Mouse (Mus musculus) forebrain, embryonic 16.5 days (tissue): ENCODE measurements around the gene Upf3a. TPM values are rescaled to one million over a fixed set of nuclear protein-coding genes. Genes with fewer than 3 reads are reported as not detected.
"Not testable (repeated sequence)": the region's sequence is repeated elsewhere in the genome, so short reads cannot be mapped to it uniquely, and the experiment has no call there.

ENCODE experiments used
- ATAC-seq: fragments of 200-750 bp; cut with Nextera tagmentation; 2 replicates; pipeline ENCODE4 v1.8.0; 2017; ENCODE audit warnings: mild to moderate bottlenecking, moderate library complexity
- H3K27ac ChIP-seq: fragments of 300-500 bp; sonication (generic); 2 replicates; pipeline ENCODE4 v1.5.1; 2014; ENCODE audit warnings: low read length, control low read depth
- H3K27me3 ChIP-seq: fragments of 300-500 bp; sonication (generic); replicated peaks from 2 replicates; pipeline ENCODE4 v1.6.1; 2014; ENCODE audit warnings: low read length; ENCODE audit not compliant: control insufficient read depth, insufficient read depth
- H3K36me3 ChIP-seq: fragments of 300-500 bp; sonication (generic); 2 replicates; pipeline ENCODE4 v1.6.1; 2014; ENCODE audit not compliant: control insufficient read depth, insufficient read depth
- H3K4me1 ChIP-seq: fragments of 300-500 bp; sonication (generic); replicated peaks from 2 replicates; pipeline ENCODE4 v1.6.1; 2014; ENCODE audit warnings: low read length; ENCODE audit not compliant: control insufficient read depth, insufficient read depth
- H3K4me2 ChIP-seq: fragments of 300-500 bp; sonication (generic); 2 replicates; pipeline ENCODE4 v1.6.1; 2014; ENCODE audit warnings: mild to moderate bottlenecking, low read length, control low read depth
- H3K4me3 ChIP-seq: fragments of 300-500 bp; sonication (generic); replicated peaks from 2 replicates; pipeline ENCODE4 v1.5.1; 2014; ENCODE audit warnings: mild to moderate bottlenecking, low read length, control low read depth
- H3K9ac ChIP-seq: fragments of 300-500 bp; sonication (generic); replicated peaks from 2 replicates; pipeline ENCODE4 v1.6.1; 2014; ENCODE audit warnings: low read depth, low read length, control low read depth
- H3K9me3 ChIP-seq: fragments of 300-500 bp; sonication (generic); 2 replicates; pipeline ENCODE4 v1.6.1; 2016; ENCODE audit warnings: low read length; ENCODE audit not compliant: control insufficient read depth
- WGBS: fragments of 180-500 bp; shearing (Covaris S2); extraction: QIAGEN DNeasy Blood & Tissue Kit; methylation state at CpG from one replicate; pipeline ENCODE4 v1.1.7; 2014; 5-methylcytosine and 5-hydroxymethylcytosine counted together
- polyA plus RNA-seq: library from polyadenylated mRNA; unstranded; fragments of >200 nt; fragmentation: Nextera tagmentation; extraction: Ambion mirVana; gene quantifications from 2 replicates; pipeline ENCODE4 v1.2.1, GENCODE M21; 2015

Gene Upf3a
- polyA plus RNA-seq: 43.9 and 44.7 TPM in 2 replicates

GRCm38 (mm10) chr8:13785250-13785763 lies at the start of gene Upf3a:
Upf3a (plus strand) TSS chr8:13785615.
- WGBS: under 1% methylated on average over 47 of the region's 47 CpGs
- Histone ChIP-seq H3K4me1 (peaks cover 12% of the 10 kb centered on the region), H3K9me3 (no peaks in the 10 kb centered on the region), H3K4me3 (peak within 1 kb of the TSS; percentile 78), H3K9ac (peak within 1 kb of the TSS; percentile 84), H3K36me3 (peaks cover 6% of the 10 kb centered on the region), H3K27me3 (no peaks in the 10 kb centered on the region), H3K4me2 (peak within 1 kb of the TSS; percentile 77), H3K27ac (peak within 1 kb of the TSS; percentile 94)
- ATAC-seq: peak; percentile 95

- Histone ChIP-seq H3K4me2 (no peak overlapping the region), H3K27me3 (no peaks in the 10 kb centered on the region), H3K9ac (no peak overlapping the region), H3K36me3 (no peaks in the 10 kb centered on the region), H3K4me1 (no peaks in the 10 kb centered on the region), H3K9me3 (no peaks in the 10 kb centered on the region), H3K27ac (no peak overlapping the region), H3K4me3 (no peak overlapping the region)
- ATAC-seq: no peak
- WGBS: 48% methylated on average over 6 of the region's 6 CpGs
Observed at GRCm38 (mm10) chr8:13740323-13740770, 45.1 kb upstream of the Upf3a start.

- Histone ChIP-seq H3K4me3 (no peak overlapping the region), H3K4me2 (no peak overlapping the region), H3K27ac (no peak overlapping the region), H3K4me1 (no peaks in the 10 kb centered on the region), H3K9ac (no peak overlapping the region), H3K27me3 (no peaks in the 10 kb centered on the region), H3K9me3 (no peaks in the 10 kb centered on the region), H3K36me3 (no peaks in the 10 kb centered on the region)
- WGBS: 89% methylated on average over 7 of the region's 7 CpGs
- ATAC-seq: no peak
Observed at GRCm38 (mm10) chr8:13740817-13741613, 44.4 kb upstream of the Upf3a start.

- not testable (repeated sequence) for H3K27ac ChIP-seq, H3K9me3 ChIP-seq, H3K4me3 ChIP-seq, H3K4me1 ChIP-seq, H3K4me2 ChIP-seq, H3K36me3 ChIP-seq, H3K9ac ChIP-seq, ATAC-seq, H3K27me3 ChIP-seq
- 90% methylated on average over 5 of the region's 6 CpGs for WGBS
Observed at GRCm38 (mm10) chr8:13746212-13746611, 39.2 kb upstream of the Upf3a start.

- no peaks in the 10 kb centered on the region for H3K4me1 ChIP-seq
- H3K9me3 ChIP-seq: no peaks in the 10 kb centered on the region
- H3K4me3 ChIP-seq: no peak overlapping the region
- no peaks in the 10 kb centered on the region for H3K27me3 ChIP-seq
- H3K36me3 ChIP-seq: no peaks in the 10 kb centered on the region
- ATAC-seq: no peak
- 32% methylated on average over 3 of the region's 3 CpGs for WGBS
- H3K4me2 ChIP-seq: no peak overlapping the region
- no peak overlapping the region for H3K9ac ChIP-seq
- no peak overlapping the region for H3K27ac ChIP-seq
Observed at GRCm38 (mm10) chr8:13747626-13748025, 37.8 kb upstream of the Upf3a start.

GRCm38 (mm10) chr8:13753680-13754079 lies 31.7 kb upstream of the Upf3a start:
- Histone ChIP-seq H3K27ac (no peak overlapping the region), H3K27me3 (no peaks in the 10 kb centered on the region), H3K4me3 (no peak overlapping the region), H3K9ac (no peak overlapping the region), H3K36me3 (no peaks in the 10 kb centered on the region), H3K4me1 (peaks cover 8% of the 10 kb centered on the region), H3K4me2 (no peak overlapping the region), H3K9me3 (no peaks in the 10 kb centered on the region)
- 17% methylated on average over 2 of the region's 2 CpGs for WGBS
- ATAC-seq: no peak

GRCm38 (mm10) chr8:13756480-13756879 lies 28.9 kb upstream of the Upf3a start:
- Histone ChIP-seq H3K9me3 (no peaks in the 10 kb centered on the region), H3K27ac (no peak overlapping the region), H3K9ac (no peak overlapping the region), H3K36me3 (0 out of 2 replicates have a peak, but pooled peaks cover 2% of the 10 kb centered on the region), H3K4me1 (peaks cover 17% of the 10 kb centered on the region), H3K4me3 (no peak overlapping the region), H3K4me2 (no peak overlapping the region), H3K27me3 (no peaks in the 10 kb centered on the region)
- no peak for ATAC-seq
- 55% methylated on average over 7 of the region's 7 CpGs for WGBS

- peaks cover 5% of the 10 kb centered on the region; the same call in 1 of the 2 replicates for H3K36me3 ChIP-seq
- WGBS: 9% methylated on average over 40 of the region's 40 CpGs
Observed at GRCm38 (mm10) chr8:13756982-13757804, 28.2 kb upstream of the Upf3a start, which contains the start of gene Cdc16. Cdc16 (plus strand) TSS chr8:13757676.

More at GRCm38 (mm10) chr8:13756982-13757804, 28.2 kb upstream of the Upf3a start, which contains the start of gene Cdc16:
- Histone ChIP-seq H3K4me2 (peak within 1 kb of the TSS; percentile 64), H3K9ac (peak within 1 kb of the TSS; percentile 86), H3K4me1 (peaks cover 17% of the 10 kb centered on the region), H3K4me3 (peak within 1 kb of the TSS; percentile 87), H3K9me3 (no peaks in the 10 kb centered on the region), H3K27me3 (no peaks in the 10 kb centered on the region), H3K27ac (peak within 1 kb of the TSS; percentile 60)
- peak; percentile 98 for ATAC-seq
